Mouse (Mus musculus): ENCODE results near the gene Olfr393. TPM values are rescaled to one million over a fixed set of nuclear protein-coding genes. Genes with fewer than 3 reads are reported as not detected.

The Olfr393 gene
- polyA plus RNA-seq (2014; fragmentation: Illumina TruSeq; extraction: RNeasy Lipid Tissue Mini Kit (QIAGEN cat#74804); ENCODE audit: low read depth, low replicate concordance): not detected

GRCm38 (mm10) chr11:73851354-73851753, at the start of gene Olfr393:
TSS of gene Olfr393 (minus strand) at chr11:73851454.

DNA sequence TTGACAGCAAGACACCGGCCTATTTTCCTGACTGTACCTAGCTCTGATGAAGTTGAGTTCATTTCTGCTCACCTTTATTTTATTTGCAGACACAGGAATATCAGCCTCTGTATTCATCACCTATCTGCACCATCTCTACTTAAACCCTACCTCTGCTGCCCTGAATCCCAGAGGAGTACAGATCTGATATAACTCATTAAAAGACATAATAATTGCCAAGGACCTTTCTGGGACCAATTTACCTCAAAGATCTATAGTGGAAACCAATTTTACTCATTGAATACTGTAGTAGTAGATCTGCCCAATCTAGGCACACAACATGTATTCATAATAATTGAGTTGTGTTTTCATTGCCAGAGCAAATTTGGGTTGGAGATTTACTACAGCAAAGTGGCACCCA, 39.4 kb upstream of the Olfr393 start, which contains the start of gene Olfr394:
TSS of gene Olfr394 (minus strand) at position 101 of the 400 bp plus-strand sequence.

GRCm38 (mm10) chr11:73816949-73817348, 34.3 kb downstream of the Olfr393 start, which contains the start of gene Olfr392:
TSS of gene Olfr392 (minus strand) at chr11:73817049.

DNA sequence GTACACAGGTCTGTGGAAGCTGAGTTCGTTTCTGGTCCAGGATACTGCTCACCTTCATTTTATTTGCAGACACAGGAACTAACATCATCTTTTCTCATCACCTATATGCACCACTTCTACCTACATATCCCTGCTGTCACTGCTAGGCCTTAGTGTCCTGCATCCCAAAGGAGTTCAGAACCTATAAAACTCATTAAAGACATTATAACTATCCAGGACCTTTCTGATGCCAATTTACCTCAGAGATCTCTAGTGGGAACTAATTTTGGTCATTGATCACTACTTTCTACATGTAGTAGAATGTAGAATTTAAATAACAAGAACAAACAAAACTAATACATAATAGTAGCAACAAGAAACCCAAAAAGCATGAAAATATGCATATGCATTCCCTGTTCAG, 48.3 kb downstream of the Olfr393 start, which contains the start of gene Olfr391-ps:
TSS of gene Olfr391-ps (minus strand) at position 101 of the 400 bp plus-strand sequence.

Other genes starting within 250 kb of the Olfr393 start
- gene Zfp735, start 162.7 kb downstream of the Olfr393 start, polyA plus RNA-seq (2014; fragmentation: Illumina TruSeq; extraction: RNeasy Lipid Tissue Mini Kit (QIAGEN cat#74804); ENCODE audit: low read depth, low replicate concordance): not detected
- gene Olfr389, start 70.7 kb downstream of the Olfr393 start, polyA plus RNA-seq (2014; fragmentation: Illumina TruSeq; extraction: RNeasy Lipid Tissue Mini Kit (QIAGEN cat#74804); ENCODE audit: low read depth, low replicate concordance): not detected
- not detected for gene Olfr390, start 68.5 kb downstream of the Olfr393 start, polyA plus RNA-seq (2014; fragmentation: Illumina TruSeq; extraction: RNeasy Lipid Tissue Mini Kit (QIAGEN cat#74804); ENCODE audit: low read depth, low replicate concordance)
- gene Olfr391-ps, start 48.4 kb downstream of the Olfr393 start, polyA plus RNA-seq (2014; fragmentation: Illumina TruSeq; extraction: RNeasy Lipid Tissue Mini Kit (QIAGEN cat#74804); ENCODE audit: low read depth, low replicate concordance): not detected
- gene Olfr392, start 34.4 kb downstream of the Olfr393 start, polyA plus RNA-seq (2014; fragmentation: Illumina TruSeq; extraction: RNeasy Lipid Tissue Mini Kit (QIAGEN cat#74804); ENCODE audit: low read depth, low replicate concordance): not detected
- gene Olfr394, start 39.3 kb upstream of the Olfr393 start, polyA plus RNA-seq (2014; fragmentation: Illumina TruSeq; extraction: RNeasy Lipid Tissue Mini Kit (QIAGEN cat#74804); ENCODE audit: low read depth, low replicate concordance): not detected
- gene Olfr395, start 57.8 kb upstream of the Olfr393 start, polyA plus RNA-seq (2014; fragmentation: Illumina TruSeq; extraction: RNeasy Lipid Tissue Mini Kit (QIAGEN cat#74804); ENCODE audit: low read depth, low replicate concordance): not detected
- not detected for gene Olfr23, start 85.2 kb upstream of the Olfr393 start, polyA plus RNA-seq (2014; fragmentation: Illumina TruSeq; extraction: RNeasy Lipid Tissue Mini Kit (QIAGEN cat#74804); ENCODE audit: low read depth, low replicate concordance)
- not detected for gene Olfr397, start 109.4 kb upstream of the Olfr393 start, polyA plus RNA-seq (2014; fragmentation: Illumina TruSeq; extraction: RNeasy Lipid Tissue Mini Kit (QIAGEN cat#74804); ENCODE audit: low read depth, low replicate concordance)
- gene Olfr398, start 139.0 kb upstream of the Olfr393 start, polyA plus RNA-seq (2014; fragmentation: Illumina TruSeq; extraction: RNeasy Lipid Tissue Mini Kit (QIAGEN cat#74804); ENCODE audit: low read depth, low replicate concordance): not detected
- gene Olfr139, start 205.1 kb upstream of the Olfr393 start, polyA plus RNA-seq (2014; fragmentation: Illumina TruSeq; extraction: RNeasy Lipid Tissue Mini Kit (QIAGEN cat#74804); ENCODE audit: low read depth, low replicate concordance): not detected
- gene Olfr399, start 205.2 kb upstream of the Olfr393 start, polyA plus RNA-seq (2014; fragmentation: Illumina TruSeq; extraction: RNeasy Lipid Tissue Mini Kit (QIAGEN cat#74804); ENCODE audit: low read depth, low replicate concordance): not detected
- gene Zfp616, start 218.5 kb upstream of the Olfr393 start, polyA plus RNA-seq (2014; fragmentation: Illumina TruSeq; extraction: RNeasy Lipid Tissue Mini Kit (QIAGEN cat#74804); ENCODE audit: low read depth, low replicate concordance): not detected